8 mouse cellular contexts compared by ENCODE assay signal in genomic region chr17:44189696-44190095, GRCm38 (mm10). TPM values are rescaled to one million over a fixed set of nuclear protein-coding genes. Genes with fewer than 3 reads are reported as not detected.
DNase-seq lines count a peak whose midpoint lies in the region; ATAC-seq and TF ChIP-seq lines count a peak whose summit lies in the region.

No protein-coding gene starts in this region.

- no peak for TF ChIP-seq CTCF in intestine, postnatal 0 days (IDR thresholded peaks at IDR 0.05; ENCODE audit: low read depth)
- TF ChIP-seq CTCF in lung, adult 2 months (IDR thresholded peaks at IDR 0.05; ENCODE audit: insufficient read depth, low read length), result no peak

- 0 out of 2 replicates have a peak overlapping the region, but pooled peaks have one; percentile 17 for H3K4me3 ChIP-seq in intestine, postnatal 0 days (ENCODE audit: low read depth, low read length)
- peak overlapping the region; percentile 87 for H3K4me3 ChIP-seq in lung, adult 2 months (replicated peaks; ENCODE audit: extremely low read depth, low read depth, low read length)

- H3K36me3 ChIP-seq in intestine, postnatal 0 days (ENCODE audit: control insufficient read depth, insufficient read depth), result no peaks in the 10 kb centered on the region

- peak; percentile 24; the same call in 1 of the 2 replicates for TF ChIP-seq POLR2A in lung, adult 2 months (IDR thresholded peaks at IDR 0.05; ENCODE audit: borderline replicate concordance, extremely low read depth, low read depth, low read length)

- intact Hi-C loops in gastrocnemius, postnatal 14 days (cut with DNase I; ENCODE audit: low total_unique reads), result loop anchor here (10.0 kb wide), 1 partner anchor 65 kb away; no protein-coding TSS in a partner anchor

- no peaks in the 10 kb centered on the region for H3K27me3 ChIP-seq in intestine, postnatal 0 days (replicated peaks; ENCODE audit: control insufficient read depth, insufficient read depth, low read length)

- peak; percentile 63 for DNase-seq in gastrocnemius, adult 18-20 months (ENCODE audit: low spot score)
- DNase-seq in gastrocnemius, postnatal 4 days (ENCODE audit: low spot score in 2 of 2), result no peak
- peak; percentile 19 for DNase-seq in gastrocnemius, postnatal 14 days
- DNase-seq in lung, adult 2 months, result peak; percentile 61
- DNase-seq in retina, postnatal 1 day, result peak; percentile 27
- DNase-seq in cerebellum, adult 9-11 months, result no peak
- no peak for DNase-seq in thymus, postnatal 14 days

- ATAC-seq in intestine, postnatal 0 days, result peak; percentile 19; the same call in 1 of the 2 replicates

- H3K4me2 ChIP-seq in intestine, postnatal 0 days (replicated peaks; ENCODE audit: low read depth), result peak overlapping the region; percentile 68

- H3K9ac ChIP-seq in intestine, postnatal 0 days (ENCODE audit: low read depth, low read length), result no peak overlapping the region

- no peak overlapping the region for H3K27ac ChIP-seq in intestine, postnatal 0 days (ENCODE audit: low read depth, low read length)

- peaks cover 13% of the 10 kb centered on the region; the same call in 1 of the 2 replicates for H3K4me1 ChIP-seq in intestine, postnatal 0 days (replicated peaks; ENCODE audit: control insufficient read depth, insufficient read depth, low read length)
- peaks cover 9% of the 10 kb centered on the region for H3K4me1 ChIP-seq in lung, adult 2 months (ENCODE audit: control insufficient read depth, insufficient read depth, low read length)

- no peaks in the 10 kb centered on the region for H3K9me3 ChIP-seq in intestine, postnatal 0 days (ENCODE audit: control insufficient read depth)

- 8% methylated on average over 11 of the region's 11 CpGs for WGBS in intestine, postnatal 0 days
- 12% methylated on average over 11 of the region's 11 CpGs for WGBS in lung, adult 2 months

RNA-seq across cellular contexts. Expression of gene Clic5, which starts 1.3 kb away (rescaled TPM):
- total RNA-seq in gastrocnemius, adult 18-20 months (2021), result 100 to 1,000 TPM; 109 to 117 TPM
- total RNA-seq in gastrocnemius, postnatal 4 days (2021), result 10 to 100 TPM; 26.6 to 31.3 TPM
- total RNA-seq in gastrocnemius, postnatal 14 days (2021), result 10 to 100 TPM; 96.2 to 97.6 TPM
- 20.8 and 26.8 TPM in 2 replicates for polyA plus RNA-seq in intestine, postnatal 0 days (2015; fragmentation: Nextera tagmentation; extraction: Ambion mirVana)
- polyA plus RNA-seq in lung, adult 2 months (2012; rRNA removed), result 82.3 and 122 TPM in 2 replicates

Comparison
In these comparisons a context has a peak if more than half of its experiments do, and no peak if none do; other contexts are left out.
1. DNase-seq: peak in gastrocnemius, adult 18-20 months (single experiment), gastrocnemius, postnatal 14 days (single experiment), lung, adult 2 months (single experiment) and retina, postnatal 1 day (single experiment); none in gastrocnemius, postnatal 4 days (0 of 2), cerebellum, adult 9-11 months (single experiment) and thymus, postnatal 14 days (single experiment).